Mouse (Mus musculus) cerebellum, adult 2 months (tissue): ENCODE measurements at regions not wholly inside any gene's neighbourhood (a gene's known extent, or its start where the extent isn't known, plus 50 kb on each side); places are given as distances from the start of the nearest gene placed in this dataset.

Source experiments
- CTCF ChIP-seq: fragments of 200-500 bp; IDR thresholded peaks from 2 replicates; pipeline ENCODE4 v1.5.1; 2011; ENCODE audit warnings: low read depth, mild to moderate bottlenecking, control low read depth, low read length, moderate library complexity, borderline replicate concordance; ENCODE audit not compliant: insufficient read depth
- POLR2A ChIP-seq: fragments of 200-500 bp; IDR thresholded peaks from 2 replicates; pipeline ENCODE4 v1.6.1; 2011; ENCODE audit warnings: low read length, control low read depth, borderline replicate concordance; ENCODE audit not compliant: insufficient read depth

DNA sequence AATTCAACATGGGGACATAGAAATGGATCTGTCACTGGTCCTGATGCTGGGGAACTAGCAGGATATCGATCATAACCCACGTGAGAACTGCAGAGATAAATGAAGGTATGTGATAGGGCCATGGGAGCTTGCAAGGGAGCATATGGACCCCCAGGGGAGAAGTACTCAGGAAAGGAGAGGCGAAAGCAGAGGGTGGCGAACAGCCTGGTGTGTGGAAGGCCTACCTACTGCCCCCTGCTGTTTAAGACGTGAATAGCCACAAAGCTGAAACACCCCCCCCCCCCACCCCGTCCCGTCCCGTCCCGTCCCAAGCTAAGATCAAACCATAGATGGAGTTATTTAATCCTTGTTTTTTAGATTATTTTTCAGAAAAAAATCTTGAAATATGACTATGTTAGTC, 50.9 kb upstream of the Cplx2 start:
- TF ChIP-seq CTCF (peak; percentile 39; the same call in 1 of the 2 replicates), POLR2A (no peak)
